Mouse (Mus musculus): ENCODE measurements around the gene Mtrex.

Gene Mtrex

DNA sequence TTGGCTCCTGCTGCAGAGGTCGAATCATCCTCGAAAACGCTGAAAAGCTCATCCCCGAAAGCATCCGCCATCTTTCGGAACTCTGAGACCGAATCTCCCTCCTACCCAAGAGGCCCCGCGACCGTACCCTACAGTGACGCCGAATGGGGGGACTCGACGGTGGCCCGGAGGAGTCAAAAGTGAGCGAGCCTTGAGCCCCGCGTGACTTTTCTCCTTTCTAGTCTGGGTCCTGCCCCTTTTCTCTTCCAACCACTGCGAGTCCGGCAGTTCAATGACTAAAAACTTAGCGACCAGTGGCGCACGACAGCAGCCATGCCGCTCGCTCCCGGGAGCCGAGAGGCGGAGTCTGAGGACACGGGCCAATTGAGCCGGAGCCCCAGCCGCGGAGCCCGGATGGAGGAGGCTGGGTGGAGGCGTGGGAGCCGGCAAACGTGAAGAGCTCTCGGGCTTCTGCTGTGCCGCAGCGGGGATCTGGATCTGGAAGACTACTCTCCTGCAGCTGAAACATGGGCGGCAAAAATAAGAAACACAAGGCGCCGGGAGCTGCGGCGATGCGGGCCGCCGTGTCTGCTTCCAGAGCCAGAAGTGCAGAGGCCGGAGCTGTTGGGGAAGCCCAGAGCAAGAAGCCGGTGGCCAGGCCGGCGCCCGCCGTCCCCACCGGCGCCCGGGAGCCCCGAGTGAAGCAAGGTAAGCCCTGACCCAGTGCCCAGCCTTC is at the start of gene Mtrex, which contains the start of gene Dhx29:
Gene Mtrex (minus strand): TSS at position 112 of the 715 bp plus-strand sequence.
Gene Dhx29 (plus strand): TSS at position 168 of the 715 bp plus-strand sequence.
- DNase-seq (ENCODE audit: low read depth, low spot score): peak; percentile 98

DNA sequence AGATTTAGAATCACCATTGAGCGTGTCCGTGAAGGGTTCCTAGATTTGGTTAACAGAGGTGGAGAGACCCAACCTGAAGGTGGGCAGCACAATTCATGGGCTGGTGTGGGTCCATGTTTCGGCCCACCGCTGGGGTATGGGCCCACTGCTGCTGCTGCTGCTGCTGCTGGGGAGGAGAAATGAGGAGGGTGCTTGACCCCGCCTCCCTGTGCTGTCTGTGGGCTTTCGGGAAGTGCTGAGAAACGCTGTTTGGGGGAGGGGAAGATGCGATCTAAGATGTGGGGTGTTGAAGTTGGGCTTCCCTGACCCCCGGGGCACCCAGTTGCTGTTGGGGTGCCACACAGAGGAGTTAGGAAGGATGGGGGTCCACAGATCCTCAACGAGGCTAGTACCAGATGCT is 49.5 kb upstream of the Mtrex start:
- DNase-seq (ENCODE audit: low read depth, low spot score): no peak

DNA sequence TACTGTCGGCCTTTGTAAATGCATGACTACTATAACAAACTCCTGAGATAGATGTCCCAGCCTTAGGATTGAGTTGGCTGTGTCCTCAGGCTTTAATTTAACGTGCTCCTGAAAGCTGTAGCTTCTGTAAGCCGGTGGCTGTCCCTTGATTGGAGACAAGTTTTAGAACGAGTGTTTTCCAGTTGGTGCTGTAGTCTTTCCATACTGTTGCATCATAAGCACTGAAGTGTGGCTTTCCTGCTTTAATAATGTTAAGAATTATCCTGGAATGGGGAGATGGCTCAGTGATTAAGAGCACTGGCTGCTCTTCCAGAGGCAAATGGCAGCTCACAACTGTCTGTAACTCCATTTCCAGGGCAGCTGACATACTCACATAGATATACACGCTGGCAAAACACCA is 40.1 kb upstream of the Mtrex start:
- no peak for DNase-seq (ENCODE audit: low read depth, low spot score)

DNA sequence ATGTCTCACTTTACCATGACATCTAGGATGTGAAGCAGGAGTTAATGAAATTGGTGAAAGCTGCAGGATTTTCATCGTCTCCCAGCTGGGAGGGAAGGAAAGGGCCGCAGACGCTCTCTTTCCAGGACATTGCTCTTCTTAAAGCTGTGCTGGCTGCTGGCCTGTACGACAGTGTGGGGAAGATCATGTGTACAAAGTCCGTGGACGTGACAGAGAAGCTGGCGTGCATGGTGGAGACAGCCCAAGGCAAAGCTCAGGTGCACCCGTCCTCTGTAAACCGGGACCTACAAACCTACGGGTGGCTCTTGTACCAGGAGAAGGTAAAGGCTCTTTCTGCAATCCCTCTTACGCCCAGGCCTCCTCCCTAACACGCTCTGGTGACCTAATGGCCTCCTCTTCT is 37.2 kb upstream of the Mtrex start:
- no peak for DNase-seq (ENCODE audit: low read depth, low spot score)

DNA sequence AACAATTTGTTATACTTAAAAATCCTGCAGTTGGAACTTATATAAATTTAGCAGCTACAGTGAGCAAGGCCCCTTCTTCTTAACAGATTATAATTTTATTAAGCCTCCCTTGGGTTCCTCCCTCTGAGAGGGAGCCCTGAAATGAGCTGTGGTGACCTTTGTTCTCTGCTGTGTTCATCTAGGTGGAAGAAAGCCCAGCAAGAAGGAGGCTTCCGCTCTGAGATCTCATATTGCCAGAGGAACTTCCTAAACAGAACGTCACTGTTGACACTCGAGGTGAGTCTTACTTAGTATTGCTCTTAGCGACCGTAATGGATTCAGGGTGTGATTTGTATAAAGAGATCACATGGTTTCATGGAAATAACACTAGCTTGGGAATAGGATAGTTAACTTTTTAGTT is 35.9 kb upstream of the Mtrex start:
- no peak for DNase-seq (ENCODE audit: low read depth, low spot score)

DNA sequence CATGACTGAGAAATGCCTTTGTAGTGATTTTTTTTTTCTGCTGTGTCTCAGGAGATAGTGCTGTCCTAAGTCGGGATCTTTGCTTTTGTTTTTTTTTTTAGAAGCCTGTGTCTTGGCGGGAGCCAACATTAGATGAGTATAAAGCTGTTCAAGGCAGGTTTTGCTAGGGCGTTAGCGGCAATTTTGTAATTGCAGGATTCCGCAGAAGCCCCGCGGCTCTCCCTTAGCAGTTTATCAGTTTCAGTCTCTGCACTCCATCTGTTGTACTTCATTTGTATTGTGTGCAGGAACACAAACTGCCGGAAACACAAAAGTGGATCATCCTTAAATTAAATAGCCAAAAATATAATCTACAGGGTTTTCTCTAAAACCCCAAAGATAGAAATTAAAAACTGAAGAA is 26.9 kb upstream of the Mtrex start:
- DNase-seq (ENCODE audit: low read depth, low spot score): no peak

DNA sequence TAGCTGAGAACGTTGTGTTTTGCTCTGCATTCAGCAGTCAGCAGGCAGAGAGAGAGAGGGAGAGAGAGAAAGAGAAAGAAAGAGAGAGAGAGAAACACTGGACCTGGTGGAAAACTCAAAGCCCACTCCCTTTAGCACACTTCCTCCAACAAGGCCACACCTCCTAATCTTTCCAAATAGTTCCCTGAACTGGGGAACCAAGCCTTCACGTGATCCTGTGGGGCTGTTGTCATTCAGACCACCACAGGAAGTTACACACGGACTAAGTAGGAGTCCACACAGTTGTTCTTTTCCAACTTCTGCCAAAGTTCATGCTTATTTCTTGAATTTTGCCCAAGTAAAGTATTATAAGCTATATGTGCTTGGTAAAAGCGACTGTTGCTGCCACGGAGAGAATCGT is 18.7 kb upstream of the Mtrex start:
- DNase-seq (ENCODE audit: low read depth, low spot score): no peak

DNA sequence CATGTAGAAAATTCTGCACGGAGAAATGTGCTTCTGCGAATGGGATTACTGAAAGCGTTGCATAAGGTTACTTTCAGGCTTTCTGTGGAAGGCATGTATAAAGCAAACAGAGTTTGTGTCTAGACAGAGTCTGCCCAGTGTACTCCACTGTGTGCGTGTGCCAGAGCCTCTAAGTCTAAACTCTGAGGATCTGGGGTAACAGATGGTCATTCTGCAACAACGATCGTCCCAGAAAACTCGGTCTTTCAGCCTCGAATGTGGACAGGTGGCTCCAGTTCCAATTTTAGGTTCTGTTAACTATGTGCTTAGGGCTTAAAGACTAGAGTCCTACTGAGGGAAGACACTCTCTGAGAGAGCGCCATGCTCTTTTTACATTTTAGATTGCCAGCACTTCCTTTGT is 18.1 kb upstream of the Mtrex start:
- no peak for DNase-seq (ENCODE audit: low read depth, low spot score)

DNA sequence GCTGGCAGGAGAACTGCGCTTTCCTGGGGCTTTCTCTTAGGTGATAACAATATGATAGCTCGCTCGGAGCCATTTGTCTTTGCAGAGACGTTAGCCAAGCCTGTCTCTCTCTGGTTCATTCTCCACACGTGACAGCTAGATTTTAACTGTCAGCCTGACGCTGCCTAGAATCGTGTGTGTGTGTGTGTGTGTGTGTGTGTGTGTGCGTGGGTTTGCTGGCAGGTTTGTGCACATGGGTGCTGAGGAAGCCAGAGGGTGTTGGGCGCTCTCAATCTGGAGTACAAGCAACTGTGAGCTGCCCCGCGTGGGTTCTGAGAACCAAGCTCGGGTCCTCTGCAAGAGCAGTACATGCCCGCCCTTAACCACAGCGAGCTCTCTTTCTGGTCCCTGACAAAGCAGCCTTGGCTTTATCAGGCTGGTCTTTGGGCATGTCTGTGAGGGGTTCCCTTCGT is 14.7 kb upstream of the Mtrex start:
- DNase-seq (ENCODE audit: low read depth, low spot score): no peak

DNA sequence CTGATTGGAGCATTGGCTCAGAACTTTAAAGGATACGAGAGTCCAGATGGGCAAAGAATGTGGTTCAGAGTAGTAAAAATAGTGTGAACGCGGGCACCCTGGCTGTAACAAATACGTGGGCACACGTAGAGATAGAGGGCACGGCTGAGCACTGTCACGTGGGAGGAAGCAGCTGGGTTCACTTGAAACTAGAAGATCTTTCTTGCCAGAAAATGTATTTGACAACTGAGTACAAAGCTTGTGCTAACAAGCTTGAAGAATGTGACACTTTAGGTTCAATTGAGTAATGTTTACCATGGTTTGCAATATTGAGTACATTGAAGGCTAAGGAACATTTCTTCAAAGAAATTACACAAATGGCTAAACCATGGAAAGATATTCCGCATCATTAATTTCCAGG is 10.9 kb upstream of the Mtrex start:
- DNase-seq (ENCODE audit: low read depth, low spot score): no peak

DNA sequence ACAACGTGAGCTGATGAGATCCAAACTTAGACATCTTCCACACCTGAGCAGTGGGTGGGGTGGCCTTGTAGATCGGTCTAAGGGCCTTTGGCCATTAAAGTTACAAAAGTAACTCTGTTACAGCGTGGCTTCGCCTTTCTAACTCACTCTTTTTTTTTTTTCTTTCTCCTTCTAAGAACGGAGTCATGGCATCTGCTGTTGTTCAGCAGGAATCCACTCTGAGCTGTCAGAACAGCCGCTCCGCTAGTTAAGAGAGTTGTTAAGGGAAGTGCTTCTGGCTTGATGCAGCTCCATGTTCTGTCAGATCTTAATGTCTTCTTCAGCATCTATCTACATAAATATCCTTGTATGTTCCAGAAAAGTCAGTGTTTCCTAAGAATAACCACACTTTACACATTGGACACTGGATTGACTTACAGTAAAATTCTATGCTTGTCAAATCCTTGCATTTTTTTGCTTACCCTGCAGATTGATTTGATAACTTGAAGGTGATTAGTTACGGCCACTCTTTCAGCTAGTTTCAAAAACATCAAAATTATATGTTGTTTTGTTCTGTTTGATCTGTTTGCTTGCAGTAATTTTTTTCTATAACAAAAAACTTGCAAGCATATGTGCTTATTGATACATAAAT is 955 bp upstream of the Mtrex start:
- no peak for DNase-seq (ENCODE audit: low read depth, low spot score)

DNA sequence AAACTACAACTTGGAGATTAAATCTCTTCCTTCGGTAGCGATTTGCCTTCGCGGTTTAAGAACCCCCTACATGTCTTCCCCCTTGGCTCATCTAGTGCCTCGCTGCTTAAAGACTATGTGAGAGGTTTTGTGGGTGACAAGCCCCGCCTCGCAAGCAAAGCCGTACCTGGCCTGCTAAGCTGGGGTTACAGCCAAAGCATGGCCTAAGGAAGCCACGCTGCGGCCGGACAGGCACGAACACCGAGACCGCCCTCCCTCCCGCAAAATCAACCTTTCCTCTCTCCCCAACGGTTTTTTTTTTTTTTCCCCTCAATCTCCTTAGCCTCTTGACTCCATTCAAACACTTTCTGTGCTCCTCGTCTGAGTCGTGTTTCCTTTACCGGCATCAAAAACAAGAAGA is 402 bp downstream of the Mtrex start:
- no peak for DNase-seq (ENCODE audit: low read depth, low spot score)

DNA sequence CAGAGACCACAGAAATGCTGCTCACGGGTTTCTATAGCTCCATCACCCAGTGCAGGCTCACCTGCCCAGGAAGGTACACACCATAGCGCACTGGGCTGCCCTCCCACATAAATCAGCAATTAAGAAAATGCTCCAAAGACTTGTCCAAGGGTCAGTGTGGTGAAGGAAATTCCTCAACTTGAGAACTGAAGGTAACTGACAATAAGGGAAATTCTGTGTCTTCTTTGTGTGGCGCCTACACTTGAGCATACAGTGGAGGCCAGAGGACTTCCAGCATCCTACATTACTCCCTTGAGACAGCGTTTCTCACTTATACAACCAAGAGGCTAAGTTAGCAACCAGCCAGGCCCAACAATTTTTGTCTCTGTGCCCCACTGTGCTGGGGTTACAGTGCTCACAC is 1.2 kb downstream of the Mtrex start:
- DNase-seq (ENCODE audit: low read depth, low spot score): no peak

DNA sequence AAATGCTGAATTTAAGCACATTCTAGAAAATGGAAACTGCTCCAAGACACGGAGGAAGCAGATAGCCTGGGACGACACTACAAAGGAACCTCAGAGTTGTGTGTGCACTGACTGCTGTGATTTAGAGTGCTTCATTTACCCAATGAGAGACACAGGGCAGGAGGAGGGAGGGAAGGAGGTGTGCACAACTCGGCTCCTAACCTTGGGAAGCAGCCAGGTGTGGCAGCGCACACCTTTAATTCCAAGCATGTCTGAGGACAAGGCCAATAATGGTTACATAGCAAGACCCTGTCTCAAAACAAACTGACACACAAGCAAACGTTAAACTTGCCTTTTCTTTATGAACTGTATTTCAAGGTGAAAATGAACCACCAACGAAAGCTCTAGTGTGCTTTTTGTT is 1.9 kb downstream of the Mtrex start:
- no peak for DNase-seq (ENCODE audit: low read depth, low spot score)

DNA sequence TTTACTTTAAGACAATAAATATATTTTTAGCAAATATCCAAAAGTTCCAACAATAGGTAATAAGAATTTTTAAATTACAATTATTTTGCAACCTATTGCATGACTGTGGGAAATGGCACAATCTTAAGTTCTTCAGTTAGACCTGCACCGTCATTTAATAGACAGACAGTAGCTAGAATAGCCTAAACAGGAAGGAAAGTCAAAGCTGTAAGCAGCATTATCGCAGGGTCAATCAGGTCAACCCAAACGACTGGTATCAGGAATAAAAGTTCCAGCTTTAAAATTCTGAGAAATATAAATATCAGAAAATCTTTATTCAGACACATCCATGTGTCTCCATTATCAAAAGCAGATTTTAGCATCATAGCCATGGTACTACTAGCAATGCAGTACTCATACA is 6.3 kb downstream of the Mtrex start:
- no peak for DNase-seq (ENCODE audit: low read depth, low spot score)

DNA sequence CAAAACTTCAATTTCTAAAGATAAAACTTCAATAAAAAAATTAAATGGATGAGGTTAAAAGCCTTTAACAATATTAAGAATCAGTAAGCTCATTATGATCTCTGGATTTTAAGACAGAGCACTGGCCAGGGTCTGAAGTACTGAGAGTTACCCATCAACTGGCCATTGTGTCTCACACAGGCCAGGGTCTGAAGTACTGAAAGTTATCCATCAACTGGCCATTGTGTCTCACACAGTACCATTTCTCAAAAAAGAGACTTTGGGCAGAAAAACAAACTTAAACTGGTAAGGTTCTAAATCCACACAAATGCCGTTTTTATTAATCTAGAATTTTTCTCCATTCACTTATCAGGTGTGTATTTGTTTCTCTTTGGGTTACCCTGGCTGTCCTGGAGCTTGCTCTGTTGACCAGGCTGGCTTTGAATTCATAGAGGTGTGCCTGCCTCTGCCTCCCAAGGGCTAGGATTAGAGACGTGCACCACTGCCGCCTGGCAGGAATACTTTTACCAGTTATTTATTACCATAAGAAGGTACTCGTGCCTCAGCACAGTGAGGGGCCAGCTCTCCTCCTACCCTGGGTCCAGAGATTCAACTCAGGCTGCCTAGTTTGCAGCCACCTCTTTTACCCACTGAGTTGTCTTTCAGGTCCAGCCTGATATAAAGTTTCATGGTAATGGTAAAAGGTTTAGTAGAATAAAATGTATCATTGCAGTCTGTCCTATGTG is 7.9 kb downstream of the Mtrex start:
- no peak for DNase-seq (ENCODE audit: low read depth, low spot score)

DNA sequence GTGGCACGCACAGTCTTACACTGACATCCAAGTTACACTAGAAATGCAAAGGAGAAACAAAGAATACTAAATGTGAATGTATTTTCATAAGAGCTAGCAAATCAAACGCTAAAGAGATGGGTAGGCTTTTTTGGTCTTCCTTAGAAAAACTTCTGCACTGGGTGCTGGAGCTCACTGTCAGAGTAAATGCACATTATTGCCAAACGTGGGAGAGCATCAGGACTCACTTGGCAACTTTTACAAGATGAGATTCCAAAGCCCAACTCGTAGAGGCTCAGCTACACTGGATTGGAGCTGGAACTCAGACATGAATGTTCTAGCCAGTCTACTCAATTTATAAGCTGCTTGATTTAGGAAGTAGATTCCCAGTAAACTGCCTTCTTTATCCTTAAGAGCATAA is 16.8 kb downstream of the Mtrex start:
- DNase-seq (ENCODE audit: low read depth, low spot score): no peak

DNA sequence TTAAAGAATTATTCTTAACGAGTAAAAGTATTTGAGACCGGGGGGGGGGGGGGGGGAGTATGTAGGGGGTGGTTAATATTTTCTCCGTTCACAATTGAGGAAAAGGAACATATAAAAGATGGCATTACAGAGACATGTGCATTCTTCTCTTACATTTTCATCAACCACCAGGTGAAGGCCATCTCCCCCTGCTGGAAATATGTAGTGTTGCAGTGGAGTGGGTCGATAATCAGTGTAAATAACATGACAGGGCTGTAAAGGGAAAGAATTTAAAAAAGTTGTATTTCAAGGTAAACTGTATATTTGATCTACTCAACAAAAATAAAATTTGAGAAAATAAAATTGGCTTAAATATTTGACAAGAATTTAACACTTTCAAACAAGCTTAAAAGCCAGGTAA is 17.5 kb downstream of the Mtrex start:
- DNase-seq (ENCODE audit: low read depth, low spot score): peak; percentile 34

DNA sequence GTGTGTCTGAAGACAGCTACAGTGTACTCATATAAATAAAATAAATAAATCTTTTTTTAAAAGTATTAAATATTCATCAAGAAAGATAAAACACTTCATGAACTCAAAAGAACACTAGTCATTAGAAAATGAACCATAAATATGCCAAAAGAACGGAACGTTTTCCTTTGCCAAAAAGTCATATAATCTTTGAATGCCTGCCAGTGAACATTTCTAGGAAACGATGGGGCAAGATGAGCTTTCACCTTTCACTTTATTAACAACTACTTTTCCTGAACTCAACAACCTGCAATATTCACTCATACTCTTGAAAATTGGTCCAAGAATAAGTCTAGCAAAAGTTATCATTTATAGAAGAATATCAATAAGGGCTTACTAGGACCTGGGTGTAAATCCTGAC is 25.0 kb downstream of the Mtrex start:
- DNase-seq (ENCODE audit: low read depth, low spot score): no peak

DNA sequence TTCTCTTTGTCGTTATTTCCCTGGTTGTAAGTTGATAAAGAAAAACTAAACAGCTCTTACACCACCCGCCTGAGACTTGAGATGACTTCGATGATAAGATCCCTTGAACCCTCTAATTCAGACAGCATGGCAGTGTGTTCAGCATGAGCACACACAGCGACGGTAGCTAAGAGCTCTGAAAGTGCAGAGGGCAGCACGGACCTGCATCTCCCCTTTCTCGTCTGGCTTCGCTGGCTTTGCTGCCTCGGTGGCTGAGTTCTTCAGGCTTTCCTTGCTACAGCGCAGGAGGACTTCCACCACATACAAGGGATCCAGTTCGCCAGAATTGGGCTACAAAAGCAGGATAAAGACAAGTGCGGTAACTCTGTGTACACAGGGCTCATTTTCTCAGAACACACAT is 40.0 kb downstream of the Mtrex start:
- DNase-seq (ENCODE audit: low read depth, low spot score): no peak

DNA sequence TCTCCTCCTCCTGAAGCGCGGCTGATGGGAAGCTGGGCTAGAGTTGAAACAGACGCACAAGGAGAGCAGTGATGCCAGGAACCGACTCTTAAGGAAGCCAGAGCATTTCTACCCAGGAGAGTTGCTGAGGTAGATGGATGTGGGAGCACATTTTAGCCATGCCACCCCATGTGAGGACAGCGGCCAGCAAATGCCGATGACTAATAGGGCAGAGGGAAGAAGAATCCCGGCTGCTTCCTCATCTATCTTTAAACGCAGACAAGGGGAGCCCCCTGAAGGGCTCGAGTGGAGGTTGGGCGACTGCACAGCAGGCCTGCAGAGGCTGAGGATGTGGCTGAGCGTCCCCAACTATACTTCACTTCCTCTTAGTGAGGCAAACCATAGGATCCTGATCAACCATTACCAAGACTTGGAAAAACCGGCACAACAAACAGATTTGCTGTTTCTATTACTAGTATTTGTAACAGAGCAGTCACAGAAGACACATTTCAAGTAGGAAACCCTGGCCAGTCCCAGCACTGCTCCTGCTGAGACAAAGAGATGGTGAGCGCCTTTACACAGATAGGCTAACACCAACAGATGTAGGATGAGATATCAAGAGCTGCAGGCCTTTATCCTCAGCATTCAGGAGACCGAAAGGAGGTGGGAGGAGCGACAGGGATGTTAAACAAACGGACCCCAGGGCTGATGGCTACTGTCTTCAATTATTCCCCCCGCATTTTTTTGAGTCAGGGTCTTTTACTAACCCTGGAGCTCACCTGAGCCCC is 55.5 kb downstream of the Mtrex start:
- no peak for DNase-seq (ENCODE audit: low read depth, low spot score)

DNA sequence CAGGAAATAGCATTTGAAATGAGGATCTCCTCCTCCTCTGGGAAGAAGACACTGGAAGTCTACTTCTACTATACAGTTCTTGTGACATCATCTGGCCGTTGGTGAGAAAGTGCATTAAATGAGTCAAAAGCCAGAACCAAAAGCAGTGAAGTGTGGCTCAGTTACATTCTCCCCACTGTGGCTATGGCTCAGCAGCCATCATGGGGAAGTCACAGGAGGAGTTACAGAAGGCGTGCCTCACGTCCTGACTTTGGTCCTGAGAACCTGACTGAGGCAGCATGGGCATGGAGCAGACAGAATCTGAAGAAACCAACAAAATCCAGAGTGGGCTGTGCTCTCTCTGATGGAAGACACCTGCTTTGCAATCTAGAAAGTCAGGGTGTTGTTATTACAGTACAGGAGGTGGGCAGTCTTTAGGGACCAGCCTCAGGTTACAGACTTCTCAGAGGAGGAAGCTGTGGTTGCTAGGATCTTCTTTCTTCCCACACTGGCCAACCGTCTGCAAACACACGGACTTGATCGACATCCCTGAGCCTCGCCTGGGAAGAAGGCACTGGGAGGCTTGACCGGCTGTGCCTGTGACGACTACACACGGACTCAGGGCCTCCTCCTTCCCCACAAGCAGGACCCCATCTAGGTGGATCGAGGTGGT is 57.0 kb downstream of the Mtrex start:
- DNase-seq (ENCODE audit: low read depth, low spot score): no peak

All from forelimb bud, embryonic 11.5 days (tissue).